Mouse (Mus musculus) urinary bladder, postnatal 14 days (tissue): ENCODE measurements at regions not wholly inside any gene's neighbourhood (a gene's known extent, or its start where the extent isn't known, plus 50 kb on each side); places are given as distances from the start of the nearest gene placed in this dataset.

Experiments used
- DNase-seq: peaks from one replicate; pipeline ENCODE4 v3.0.0; 2021; ENCODE audit warnings: low spot score

DNA sequence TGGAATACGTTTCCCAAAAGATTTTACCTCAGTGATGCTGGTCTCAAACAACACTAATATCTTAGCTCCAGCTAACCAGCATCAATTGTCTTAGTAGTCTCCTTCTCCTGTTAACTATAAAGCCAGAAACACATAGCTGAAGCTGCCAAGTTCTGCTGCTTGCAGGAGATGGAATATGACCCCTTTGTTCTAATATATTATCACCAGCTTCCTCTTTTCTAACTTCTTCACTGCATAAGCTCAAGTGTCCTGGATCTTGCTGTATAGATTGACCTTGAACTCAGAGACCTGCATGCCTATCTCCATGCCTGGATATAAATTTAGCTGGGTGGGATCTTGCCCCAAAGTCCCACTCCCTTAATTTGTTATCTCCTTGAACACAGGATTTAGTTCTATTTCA is 94.8 kb downstream of the Rbm46 start:
- no peak for DNase-seq

DNA sequence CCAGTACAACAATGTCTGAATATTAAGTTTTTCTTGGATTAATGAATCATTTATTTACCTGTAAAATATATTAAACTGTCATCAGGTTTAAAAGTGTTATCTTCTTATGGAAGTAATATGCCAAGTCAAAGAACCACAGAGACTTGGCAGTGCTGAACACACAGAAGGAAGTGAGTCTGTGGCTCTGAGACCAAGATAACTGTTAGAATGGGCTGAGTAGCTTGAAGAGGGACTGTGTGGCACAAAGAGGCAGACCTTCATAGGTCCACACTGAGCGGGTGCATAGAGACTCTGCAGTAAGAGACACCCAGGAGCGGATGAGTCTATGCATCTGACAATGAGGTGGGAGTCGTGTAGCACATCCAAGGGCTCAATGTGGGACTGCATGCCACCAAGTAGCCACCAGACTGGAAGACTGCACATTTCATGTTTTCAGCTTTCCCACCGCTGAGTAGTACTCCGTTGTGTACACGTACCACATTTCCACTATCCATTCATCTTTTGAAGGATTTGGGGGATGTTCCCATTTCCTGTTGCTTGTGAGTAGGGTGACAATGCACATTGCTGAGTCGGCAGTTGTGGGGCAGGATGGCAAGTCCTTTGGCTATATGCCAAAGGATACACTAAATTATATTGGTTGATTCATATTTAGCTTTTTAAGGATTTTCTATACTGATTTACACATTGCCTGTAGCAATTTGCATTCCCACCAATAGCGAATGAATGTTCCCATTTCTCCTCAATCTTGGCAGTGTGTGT is 105.6 kb downstream of the Rbm46 start:
- DNase-seq: no peak

DNA sequence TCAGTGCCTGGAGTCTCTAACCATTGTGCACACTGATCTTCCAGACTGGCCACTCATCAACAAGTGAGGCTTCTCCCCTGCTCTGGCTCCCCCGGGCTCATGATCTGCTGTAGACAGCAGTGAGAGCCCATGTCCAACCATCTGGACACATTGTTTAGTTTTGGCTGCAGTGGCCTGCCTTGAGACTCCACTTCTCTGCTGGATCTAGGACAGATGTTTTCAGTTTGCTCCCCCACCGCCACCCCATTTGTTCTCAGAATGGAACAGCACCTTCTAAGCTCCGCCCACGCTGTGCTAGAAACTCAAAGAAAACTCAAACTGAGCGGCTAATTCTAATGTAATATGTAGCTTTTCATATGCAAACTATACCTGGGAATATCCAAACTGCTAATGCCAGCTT is 108.8 kb downstream of the Rbm46 start:
- no peak for DNase-seq

DNA sequence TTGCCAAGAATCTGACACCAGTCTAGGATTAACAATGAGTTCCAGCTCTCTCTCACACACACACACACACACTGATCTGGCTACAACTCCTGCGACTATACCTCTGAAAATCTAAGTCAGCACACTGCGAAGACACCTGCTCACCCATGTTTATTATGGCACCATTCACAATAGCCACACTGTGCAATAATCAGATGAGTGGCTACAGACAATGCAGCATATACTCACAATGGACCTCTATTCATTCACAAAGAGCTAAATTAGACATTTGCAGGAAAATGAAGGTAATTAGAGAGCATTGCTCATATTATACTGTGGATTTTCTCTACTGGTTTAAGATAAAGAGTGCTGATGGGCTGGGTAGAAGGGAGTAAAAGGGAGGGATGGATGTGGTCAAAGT is 116.3 kb downstream of the Rbm46 start:
- no peak for DNase-seq

DNA sequence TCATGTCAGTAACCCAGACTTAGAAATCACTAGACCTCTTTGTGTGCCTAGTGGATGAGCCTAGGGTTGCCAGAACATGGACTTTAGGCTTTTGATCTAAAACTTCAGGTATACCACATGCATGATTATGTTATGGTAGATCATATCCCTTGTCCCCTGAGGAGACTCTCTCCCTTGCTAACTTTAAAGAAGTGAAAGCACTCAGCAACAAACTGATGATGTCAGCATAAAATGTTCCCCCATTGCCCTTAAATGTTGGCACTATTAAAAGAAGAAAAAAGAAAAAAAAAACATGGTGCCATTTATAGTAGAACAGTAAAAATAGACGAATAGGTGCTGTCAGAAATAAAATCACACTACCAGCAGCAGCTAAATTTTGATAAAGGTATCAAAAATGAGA is 117.3 kb downstream of the Rbm46 start:
- no peak for DNase-seq

DNA sequence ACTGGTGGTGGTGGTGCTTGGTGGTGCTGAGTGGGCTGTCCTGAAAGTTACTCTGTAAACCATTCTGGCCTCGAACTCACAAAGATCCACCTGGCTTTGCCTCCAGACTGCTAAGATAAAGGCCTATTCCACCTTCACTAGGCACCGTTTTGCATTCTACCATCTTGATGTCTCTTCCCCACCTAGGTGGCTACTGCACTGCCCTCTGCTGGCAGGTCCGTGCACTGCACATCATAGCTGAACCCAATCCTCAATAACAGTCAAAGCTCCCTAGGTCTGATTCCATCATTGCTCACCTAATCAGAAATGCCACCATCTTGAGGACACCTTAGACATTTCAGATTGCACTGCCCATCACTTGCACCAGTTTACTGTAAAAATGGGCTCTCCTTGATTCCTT is 150.7 kb downstream of the Rbm46 start:
- DNase-seq: peak; percentile 54

DNA sequence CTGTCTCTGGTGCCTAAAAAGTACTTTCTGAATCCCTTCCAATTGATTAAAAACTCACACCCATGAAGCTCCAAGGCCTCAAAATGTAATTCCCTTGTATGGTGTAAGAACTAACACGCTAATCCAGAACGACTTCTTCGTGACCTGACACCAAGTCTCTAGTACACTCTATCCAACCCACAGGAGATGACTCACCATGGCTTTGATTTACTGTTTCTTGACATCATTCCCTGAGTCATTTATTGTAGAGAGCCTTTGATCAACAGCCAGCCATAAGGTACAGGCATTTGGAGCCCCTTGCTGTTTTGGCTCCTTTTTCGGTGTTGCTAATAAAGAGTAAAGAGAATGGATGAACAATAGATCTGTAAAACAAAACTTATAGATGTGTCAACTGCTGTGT is 159.7 kb upstream of the Npy2r start:
- DNase-seq: no peak

DNA sequence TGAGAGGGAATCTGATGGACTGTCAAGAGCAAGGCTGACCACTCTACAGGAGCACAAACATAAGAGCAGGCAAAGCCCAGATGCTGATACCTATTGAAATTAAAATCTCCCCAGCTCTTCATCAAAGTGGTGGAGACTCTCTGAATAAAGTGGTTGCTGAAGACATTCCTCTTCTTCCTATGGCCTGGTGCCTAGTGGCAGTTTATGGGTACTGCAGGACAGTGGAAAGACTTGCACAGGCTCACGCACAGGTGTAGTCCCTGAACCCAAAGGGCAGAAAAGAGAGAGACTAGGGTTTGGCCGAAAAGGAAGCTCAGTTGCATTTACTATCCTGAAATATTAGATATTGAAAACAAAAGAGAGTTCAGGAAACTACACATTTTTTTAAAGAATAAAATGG is 144.2 kb upstream of the Npy2r start:
- no peak for DNase-seq

DNA sequence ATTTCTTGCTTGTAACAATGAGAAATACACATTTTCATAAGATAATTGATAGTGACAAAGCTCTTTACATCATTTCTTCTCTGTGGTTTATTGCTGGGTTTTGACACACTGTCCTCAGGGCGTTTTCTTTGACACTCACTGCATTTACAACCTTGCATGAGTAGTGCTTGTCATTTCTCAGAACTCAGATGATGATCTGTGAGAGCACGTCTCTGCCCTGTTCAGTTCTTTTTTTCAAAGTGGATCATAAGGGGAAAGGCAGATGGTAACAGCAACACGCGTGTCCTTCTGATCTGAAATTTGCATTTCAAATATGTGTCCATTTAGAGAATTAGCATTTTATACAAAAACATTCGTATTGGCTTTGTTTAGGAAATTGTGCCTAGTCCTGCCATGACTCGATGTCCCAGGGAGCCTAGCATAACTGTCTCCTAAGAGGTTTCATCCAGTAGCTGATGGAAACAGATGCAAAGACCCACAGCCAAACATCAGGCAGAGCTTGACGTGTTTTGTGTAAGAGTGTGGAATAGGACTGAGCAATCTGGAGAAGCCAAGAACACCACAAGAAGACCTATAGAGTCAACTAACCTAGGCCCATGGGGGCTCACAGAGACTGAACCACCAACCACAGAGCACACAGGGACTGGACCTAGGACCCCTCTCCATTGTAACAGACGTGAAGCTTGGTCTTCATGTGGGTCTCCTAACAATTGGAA is 108.4 kb upstream of the Npy2r start:
- no peak for DNase-seq

DNA sequence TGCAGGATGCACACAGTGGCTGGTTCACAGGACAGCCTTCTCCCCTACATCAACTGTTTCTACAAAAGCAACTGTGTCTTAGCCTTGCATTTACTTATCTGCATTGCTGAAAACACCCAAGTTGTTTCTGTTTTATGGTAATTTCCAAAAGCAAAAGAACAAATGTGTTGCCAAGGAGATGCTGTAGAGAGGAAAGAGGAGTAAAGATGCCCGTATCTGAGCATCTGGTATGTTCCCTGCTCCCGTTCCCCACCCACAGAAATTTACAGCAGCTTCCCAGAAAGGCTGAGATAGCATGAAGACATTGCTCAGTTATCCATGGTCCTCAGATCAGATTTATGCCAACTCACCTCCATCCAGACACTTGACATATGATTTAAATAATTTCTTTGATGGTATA is 104.5 kb upstream of the Npy2r start:
- no peak for DNase-seq

DNA sequence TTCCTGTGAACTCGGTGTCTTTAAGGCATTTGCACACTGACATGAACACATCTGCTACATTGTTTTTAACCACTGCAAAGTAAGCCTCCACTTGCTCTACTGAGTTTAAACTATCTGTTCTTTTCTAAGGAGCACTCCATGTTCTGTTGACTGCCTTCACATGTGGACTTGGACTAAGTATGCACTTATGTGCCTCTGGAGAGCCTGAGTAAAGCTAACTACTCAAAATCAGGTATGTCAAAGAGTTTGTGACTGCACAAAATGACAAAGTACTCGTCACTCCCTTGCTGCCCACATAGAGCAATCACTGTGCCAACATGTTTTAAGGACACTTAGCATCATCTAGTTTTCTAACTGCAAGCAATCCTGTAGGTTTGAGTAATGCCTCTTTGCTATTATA is 92.2 kb upstream of the Npy2r start:
- DNase-seq: no peak

DNA sequence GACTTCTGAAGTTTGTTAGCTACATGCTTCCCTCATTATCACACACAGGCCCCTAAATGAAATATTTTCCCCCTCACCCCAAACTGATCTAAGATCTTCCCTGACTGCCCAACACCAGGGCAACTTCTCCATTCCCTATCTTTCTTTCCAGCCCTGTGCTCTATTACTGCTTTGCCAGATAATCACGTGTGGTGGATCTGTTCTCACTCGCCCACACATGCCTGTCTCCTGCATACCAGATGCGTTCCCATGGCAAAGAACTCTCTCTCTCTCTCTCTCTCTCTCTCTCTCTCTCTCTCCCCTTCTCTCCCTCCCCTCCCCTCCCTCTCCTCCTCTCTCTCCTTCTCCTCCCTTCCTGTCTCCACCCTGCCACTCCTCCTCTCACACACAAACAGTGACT is 88.8 kb upstream of the Npy2r start:
- DNase-seq: peak; percentile 13

DNA sequence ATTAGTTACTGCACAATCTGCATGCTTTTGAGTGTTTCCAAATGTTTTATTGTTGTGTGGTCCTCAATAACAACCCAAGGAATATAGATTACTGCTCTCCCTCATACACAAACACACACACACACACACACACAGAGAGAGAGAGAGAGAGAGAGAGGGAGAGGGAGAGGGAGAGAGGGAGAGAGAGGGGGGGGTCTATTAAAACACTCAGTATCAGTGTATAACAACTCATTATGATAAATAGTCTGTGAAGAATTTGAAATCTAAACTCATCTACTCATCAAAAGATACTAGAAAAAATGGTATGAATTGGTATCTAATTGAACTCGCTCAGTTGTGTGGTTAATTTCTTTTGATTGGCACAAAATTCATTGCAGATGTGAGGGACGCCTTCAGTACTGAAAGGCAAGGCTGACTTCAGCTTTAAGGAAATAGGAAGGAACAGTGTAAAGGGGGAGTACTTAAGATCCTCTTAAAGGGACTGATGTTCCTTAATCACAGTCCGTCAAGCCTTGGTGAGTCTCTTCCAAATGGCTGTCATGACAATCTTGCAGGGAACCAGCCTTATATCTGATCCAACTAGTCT is 72.6 kb upstream of the Npy2r start:
- no peak for DNase-seq

DNA sequence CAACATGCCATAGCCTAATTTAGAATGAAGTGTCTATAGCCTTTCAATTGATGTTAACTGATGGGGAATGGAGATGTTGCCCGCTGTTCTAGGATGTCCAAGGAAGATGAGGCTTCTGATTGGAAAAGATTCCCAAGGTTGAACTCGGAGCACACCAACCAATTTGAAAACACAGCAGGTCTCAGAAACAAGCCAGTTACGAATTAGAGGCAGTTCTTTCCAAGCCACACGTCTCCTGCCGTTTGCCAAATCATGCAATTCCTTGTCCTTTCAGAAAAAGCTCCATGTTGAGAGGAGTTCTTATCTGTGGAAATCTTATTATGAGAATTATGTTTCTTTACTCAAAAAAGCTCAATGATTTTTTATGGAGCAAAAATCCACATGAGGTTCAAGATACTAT is 71.5 kb upstream of the Npy2r start:
- DNase-seq: no peak

DNA sequence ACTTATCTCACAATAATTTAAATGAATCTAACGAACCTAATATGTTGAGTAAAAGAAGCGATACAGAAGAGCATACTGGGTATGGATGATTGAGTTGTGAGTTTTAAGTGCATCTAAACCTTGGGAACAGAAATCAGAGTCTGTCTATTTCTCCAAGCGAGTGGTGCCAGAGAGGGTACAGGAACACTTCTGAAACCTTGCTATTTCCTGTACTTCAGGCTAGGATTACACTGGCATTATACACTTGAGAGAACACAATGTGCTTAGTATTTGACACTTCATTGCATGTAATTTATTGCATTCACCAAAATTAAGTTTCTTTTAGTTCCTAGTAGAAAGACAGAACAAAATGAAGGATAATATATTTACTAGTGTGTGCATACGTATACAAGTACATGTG is 54.0 kb upstream of the Npy2r start:
- no peak for DNase-seq

DNA sequence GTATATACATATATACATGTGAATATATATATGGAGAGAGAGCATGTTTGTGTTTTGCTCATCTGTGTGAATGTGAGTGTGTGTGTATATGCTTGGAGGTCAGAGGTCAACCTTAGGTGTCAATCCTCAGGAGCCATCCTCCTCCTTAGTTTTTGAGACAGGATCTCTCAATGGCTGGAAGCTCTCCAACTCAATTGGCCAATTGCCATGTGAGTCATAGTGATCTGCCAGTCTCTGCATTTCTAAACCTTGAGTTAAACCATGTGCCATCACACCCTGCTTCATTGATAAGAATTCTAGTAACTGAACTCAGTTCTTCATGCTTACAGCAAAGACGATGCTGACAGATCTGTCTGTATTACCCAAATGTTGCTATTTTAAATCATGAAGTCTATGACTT is 50.8 kb upstream of the Npy2r start:
- no peak for DNase-seq
